Mouse (Mus musculus) heart, embryonic 12.5 days (tissue): ENCODE measurements around the gene Tnk1. TPM values are rescaled to one million over a fixed set of nuclear protein-coding genes. Genes with fewer than 3 reads are reported as not detected.

Source experiments
- ATAC-seq: fragments of 200-750 bp; cut with Nextera tagmentation; 2 replicates; pipeline ENCODE4 v1.8.0; 2017; ENCODE audit warnings: moderate TSS enrichment, moderate library complexity; ENCODE audit not compliant: insufficient number of reproducible peaks, low FRiP score
- H3K27ac ChIP-seq: fragments of 300-500 bp; sonication (generic); 2 replicates; pipeline ENCODE4 v1.5.1; 2016; ENCODE audit warnings: mild to moderate bottlenecking, moderate library complexity; ENCODE audit not compliant: poor library complexity, severe bottlenecking
- H3K27me3 ChIP-seq: fragments of 300-500 bp; sonication (generic); replicated peaks from 2 replicates; pipeline ENCODE4 v1.6.1; 2016; ENCODE audit warnings: mild to moderate bottlenecking, moderate library complexity
- H3K36me3 ChIP-seq: fragments of 300-500 bp; sonication (generic); 2 replicates; pipeline ENCODE4 v1.6.1; 2016; ENCODE audit warnings: mild to moderate bottlenecking, moderate library complexity
- H3K4me1 ChIP-seq: fragments of 300-500 bp; sonication (generic); replicated peaks from 2 replicates; pipeline ENCODE4 v1.6.1; 2016; ENCODE audit warnings: mild to moderate bottlenecking
- H3K4me2 ChIP-seq: fragments of 300-500 bp; sonication (generic); 2 replicates; pipeline ENCODE4 v1.6.1; 2016; ENCODE audit warnings: mild to moderate bottlenecking, moderate library complexity
- H3K4me3 ChIP-seq: fragments of 300-500 bp; sonication (generic); 2 replicates; pipeline ENCODE4 v1.5.1; 2016; ENCODE audit warnings: mild to moderate bottlenecking
- H3K9ac ChIP-seq: fragments of 300-500 bp; sonication (generic); 2 replicates; pipeline ENCODE4 v1.6.1; 2016; ENCODE audit warnings: mild to moderate bottlenecking, moderate library complexity
- H3K9me3 ChIP-seq: fragments of 300-500 bp; sonication (generic); replicated peaks from 2 replicates; pipeline ENCODE4 v1.6.1; 2016; ENCODE audit warnings: mild to moderate bottlenecking, moderate library complexity
- WGBS: fragments of 180-500 bp; shearing (Covaris S2); methylation state at CpG from one replicate; pipeline ENCODE4 v1.1.7; 2016; 5-methylcytosine and 5-hydroxymethylcytosine counted together
- microRNA-seq: library from miRNA; unstranded; fragments of <30 nt; microRNA quantifications from one replicate; pipeline ENCODE4, GENCODE M21; 2017
- polyA plus RNA-seq: library from polyadenylated mRNA; unstranded; fragments of >200 nt; fragmentation: Nextera tagmentation; extraction: Ambion mirVana; gene quantifications from 2 replicates; pipeline ENCODE4 v1.2.1, GENCODE M21; 2016

The Tnk1 gene
- polyA plus RNA-seq, 1 experiment from 2014 or later = 0.32 TPM

- H3K4me1 ChIP-seq = peaks cover 54% of the 10 kb centered on the region
- H3K9ac ChIP-seq = peak overlapping the region; percentile 81
- no peak for ATAC-seq
- peak overlapping the region; percentile 89 for H3K4me2 ChIP-seq
- H3K9me3 ChIP-seq = 0 out of 2 replicates have a peak, but pooled peaks cover 3% of the 10 kb centered on the region
- 4% methylated on average over 12 of the region's 12 CpGs for WGBS
- no peak overlapping the region for H3K27ac ChIP-seq
- H3K36me3 ChIP-seq = no peaks in the 10 kb centered on the region
- H3K27me3 ChIP-seq = peaks cover 51% of the 10 kb centered on the region
- H3K4me3 ChIP-seq = peak overlapping the region; percentile 62
These were observed 55.2 kb downstream of the Tnk1 start for GRCm38 (mm10) chr11:69803328-69803727.

GRCm38 (mm10) chr11:69802648-69803105 is 55.9 kb downstream of the Tnk1 start:
- Histone ChIP-seq H3K4me3 (peak overlapping the region; percentile 62), H3K4me1 (peaks cover 54% of the 10 kb centered on the region), H3K9me3 (0 out of 2 replicates have a peak, but pooled peaks cover 3% of the 10 kb centered on the region), H3K27me3 (peaks cover 57% of the 10 kb centered on the region), H3K4me2 (peak overlapping the region; percentile 89), H3K36me3 (no peaks in the 10 kb centered on the region), H3K9ac (peak overlapping the region; percentile 81), H3K27ac (peak overlapping the region; percentile 17; the same call in 1 of the 2 replicates)
- 1% methylated on average over 29 of the region's 33 CpGs for WGBS
- peak; percentile 34 for ATAC-seq

GRCm38 (mm10) chr11:69801379-69801977 is 57.1 kb downstream of the Tnk1 start, which contains the start of gene Fgf11:
Fgf11 (minus strand) TSS chr11:69801857.
- peaks cover 64% of the 10 kb centered on the region for H3K27me3 ChIP-seq
- peaks cover 54% of the 10 kb centered on the region for H3K4me1 ChIP-seq
- no peak for ATAC-seq
- H3K4me2 ChIP-seq = peak within 1 kb of the TSS; percentile 89
- peak within 1 kb of the TSS; percentile 49; the same call in 1 of the 2 replicates for H3K27ac ChIP-seq
- 2% methylated on average over 25 of the region's 33 CpGs for WGBS
- H3K9me3 ChIP-seq = 0 out of 2 replicates have a peak, but pooled peaks cover under 1% of the 10 kb centered on the region
- peak within 1 kb of the TSS; percentile 81 for H3K9ac ChIP-seq
- H3K4me3 ChIP-seq = peak within 1 kb of the TSS; percentile 62
- H3K36me3 ChIP-seq = no peaks in the 10 kb centered on the region

Small RNAs within 50 kb of the gene (microRNA-seq; reads per million reads assigned to microRNA genes)
- gene Mir6924 = not detected

Other genes with a start within 250 kb of the Tnk1 start
- 0.13 and 0.82 TPM in 2 replicates for gene Shbg, start 240.8 kb downstream of the Tnk1 start, polyA plus RNA-seq
- gene Sat2, start 236.7 kb downstream of the Tnk1 start, polyA plus RNA-seq = 16.5 and 17.4 TPM in 2 replicates
- gene Fxr2, start 225.7 kb downstream of the Tnk1 start, polyA plus RNA-seq = 37.1 and 40.1 TPM in 2 replicates
- gene Sox15, start 203.4 kb downstream of the Tnk1 start, polyA plus RNA-seq = not detected in 2 replicates
- 48.6 and 53.8 TPM in 2 replicates for gene Mpdu1, start 196.1 kb downstream of the Tnk1 start, polyA plus RNA-seq
- gene Cd68, start 192.6 kb downstream of the Tnk1 start, polyA plus RNA-seq = 4.3 and 5.2 TPM in 2 replicates
- gene Eif4a1, start 186.3 kb downstream of the Tnk1 start, polyA plus RNA-seq = 404 and 420 TPM in 2 replicates
- 74.3 and 83.0 TPM in 2 replicates for gene Senp3, start 176.6 kb downstream of the Tnk1 start, polyA plus RNA-seq
- gene Tnfsf13, start 172.9 kb downstream of the Tnk1 start, polyA plus RNA-seq = 0.28 and 0.47 TPM in 2 replicates
- gene Tnfsf12, start 162.9 kb downstream of the Tnk1 start, polyA plus RNA-seq = 5.6 and 6.9 TPM in 2 replicates
- gene Tnfsfm13, start 162.6 kb downstream of the Tnk1 start, polyA plus RNA-seq = 1.5 and 3.3 TPM in 2 replicates
- gene Polr2a, start 100.1 kb downstream of the Tnk1 start, polyA plus RNA-seq = 23.7 and 25.2 TPM in 2 replicates
- 0.33 TPM in 2 replicates for gene Slc35g3, start 96.8 kb downstream of the Tnk1 start, polyA plus RNA-seq
- 2.9 and 3.3 TPM in 2 replicates for gene Zbtb4, start 92.8 kb downstream of the Tnk1 start, polyA plus RNA-seq
- gene Chrnb1, start 62.8 kb downstream of the Tnk1 start, polyA plus RNA-seq = 5.6 and 7.7 TPM in 2 replicates
- gene Fgf11, start 56.9 kb downstream of the Tnk1 start, polyA plus RNA-seq = 2.3 and 2.4 TPM in 2 replicates
- gene Tmem102, start 53.1 kb downstream of the Tnk1 start, polyA plus RNA-seq = 1.5 and 1.6 TPM in 2 replicates
- gene Gm39566, start 43.4 kb downstream of the Tnk1 start, polyA plus RNA-seq = not detected in 2 replicates
- gene Spem2, start 40.3 kb downstream of the Tnk1 start, polyA plus RNA-seq = not detected in 2 replicates
- gene Spem1, start 36.5 kb downstream of the Tnk1 start, polyA plus RNA-seq = not detected in 2 replicates
- 1.8 and 2.3 TPM in 2 replicates for gene Nlgn2, start 20.9 kb downstream of the Tnk1 start, polyA plus RNA-seq
- gene Tmem256, start 20.2 kb downstream of the Tnk1 start, polyA plus RNA-seq = 289 and 297 TPM in 2 replicates
- gene Plscr3, start 12.4 kb downstream of the Tnk1 start, polyA plus RNA-seq = 77.9 and 82.3 TPM in 2 replicates
- not detected in 2 replicates for gene Tmem95, start 19.3 kb upstream of the Tnk1 start, polyA plus RNA-seq
- gene Kctd11, start 22.7 kb upstream of the Tnk1 start, polyA plus RNA-seq = 4.1 and 4.5 TPM in 2 replicates
- gene Acap1, start 36.8 kb upstream of the Tnk1 start, polyA plus RNA-seq = 10.3 and 11.2 TPM in 2 replicates
- gene 2810408A11Rik, start 42.3 kb upstream of the Tnk1 start, polyA plus RNA-seq = 4.7 and 5.2 TPM in 2 replicates
- 7.6 and 9.2 TPM in 2 replicates for gene Neurl4, start 42.3 kb upstream of the Tnk1 start, polyA plus RNA-seq
- gene Gps2, start 55.2 kb upstream of the Tnk1 start, polyA plus RNA-seq = 49.2 and 50.6 TPM in 2 replicates
- 1,286 and 1,307 TPM in 2 replicates for gene Eif5a, start 63.2 kb upstream of the Tnk1 start, polyA plus RNA-seq
- gene Ybx2, start 77.1 kb upstream of the Tnk1 start, polyA plus RNA-seq = 2.0 and 2.6 TPM in 2 replicates
- 25.9 and 28.8 TPM in 2 replicates for gene Slc2a4, start 89.5 kb upstream of the Tnk1 start, polyA plus RNA-seq
- gene Cldn7, start 106.0 kb upstream of the Tnk1 start, polyA plus RNA-seq = 2.1 and 2.5 TPM in 2 replicates
- gene Ctdnep1, start 122.4 kb upstream of the Tnk1 start, polyA plus RNA-seq = 23.6 and 24.5 TPM in 2 replicates
- gene Elp5, start 123.8 kb upstream of the Tnk1 start, polyA plus RNA-seq = 103 and 109 TPM in 2 replicates
- 445 and 451 TPM in 2 replicates for gene Gabarap, start 132.4 kb upstream of the Tnk1 start, polyA plus RNA-seq
- gene Phf23, start 137.0 kb upstream of the Tnk1 start, polyA plus RNA-seq = 51.0 and 54.1 TPM in 2 replicates
- gene Dvl2, start 141.9 kb upstream of the Tnk1 start, polyA plus RNA-seq = 25.8 and 26.1 TPM in 2 replicates
- 126 and 129 TPM in 2 replicates for gene Acadvl, start 156.7 kb upstream of the Tnk1 start, polyA plus RNA-seq
- 4.2 and 6.0 TPM in 2 replicates for gene Dlg4, start 158.2 kb upstream of the Tnk1 start, polyA plus RNA-seq
- gene Asgr1, start 195.4 kb upstream of the Tnk1 start, polyA plus RNA-seq = 0.15 and 0.19 TPM in 2 replicates
- gene Asgr2, start 233.9 kb upstream of the Tnk1 start, polyA plus RNA-seq = not detected in 2 replicates